Mouse (Mus musculus) frontal cortex, adult (tissue): Measurements from ENCODE around the gene Spaar.
"Not testable (repeated sequence)": the region's sequence is repeated elsewhere in the genome, so short reads cannot be mapped to it uniquely, and the experiment has no call there.

Source experiments
- ATAC-seq: cut with Nextera tagmentation; 2 replicates; pipeline ENCODE4 v1.9.2; 2017; ENCODE audit warnings: mild to moderate bottlenecking, moderate library complexity, mixed read lengths; ENCODE audit not compliant: low TSS enrichment

Spaar gene

DNA sequence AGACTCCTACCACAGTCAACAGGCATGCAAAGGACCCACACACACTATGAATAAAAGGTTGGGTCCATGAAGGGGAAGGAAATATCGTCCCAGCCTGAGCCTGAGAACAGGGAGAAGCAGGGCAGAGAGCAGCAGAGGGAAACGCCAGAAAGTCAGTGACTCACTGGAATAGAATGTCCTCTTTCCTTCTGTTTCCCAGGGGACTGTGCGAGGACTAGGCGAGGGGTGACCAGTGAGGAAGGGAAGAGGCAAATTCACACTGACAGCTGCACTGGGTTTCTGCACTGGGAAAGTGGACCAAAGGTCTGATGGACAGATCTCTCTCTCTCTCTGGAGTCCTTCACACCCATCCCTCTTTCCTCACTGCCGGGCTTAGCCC is 1.3 kb upstream of the Spaar start:
- no peak for ATAC-seq

DNA sequence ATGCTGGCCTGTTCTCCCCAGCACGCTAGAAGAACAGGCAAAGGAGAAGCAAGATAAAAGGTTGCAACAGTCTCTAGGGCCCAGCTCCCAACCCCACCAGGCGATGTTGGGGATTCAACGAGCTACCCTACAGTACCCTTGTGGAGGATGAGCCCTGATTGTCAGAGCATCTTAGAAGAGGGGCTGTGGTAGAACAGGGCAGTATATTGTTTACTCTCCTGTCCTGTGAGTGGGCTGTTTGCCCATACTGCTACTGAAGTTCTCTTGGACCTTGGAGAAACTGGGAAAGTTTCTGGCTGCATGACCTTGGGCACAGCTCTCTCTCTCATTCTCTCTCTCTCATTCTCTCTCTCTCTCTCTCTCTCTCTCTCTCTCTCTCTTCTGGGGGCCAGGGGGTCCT is 708 bp upstream of the Spaar start:
- no peak for ATAC-seq

DNA sequence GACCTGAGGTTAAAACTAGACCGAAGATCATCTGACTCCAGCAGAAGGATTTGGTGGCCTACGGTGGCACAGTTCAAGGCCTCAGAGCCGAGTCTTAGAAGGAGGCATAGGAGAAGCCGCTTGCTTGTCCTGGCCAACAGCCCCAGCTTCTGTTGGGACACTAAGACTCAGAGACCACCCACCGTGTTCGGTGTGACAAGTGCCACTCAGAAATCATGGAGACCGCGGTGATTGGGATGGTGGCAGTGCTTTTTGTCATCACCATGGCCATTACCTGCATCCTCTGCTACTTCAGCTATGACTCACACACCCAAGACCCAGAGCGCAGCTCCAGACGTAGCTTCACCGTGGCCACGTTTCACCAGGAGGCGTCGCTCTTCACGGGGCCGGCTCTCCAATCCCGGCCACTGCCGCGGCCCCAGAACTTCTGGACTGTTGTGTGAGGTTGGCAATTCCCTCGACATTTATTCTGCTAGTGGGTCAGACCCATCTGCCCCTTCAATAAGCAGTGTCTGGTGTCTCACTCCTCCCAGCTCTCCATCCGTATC is 990 bp downstream of the Spaar start:
- no peak for ATAC-seq

DNA sequence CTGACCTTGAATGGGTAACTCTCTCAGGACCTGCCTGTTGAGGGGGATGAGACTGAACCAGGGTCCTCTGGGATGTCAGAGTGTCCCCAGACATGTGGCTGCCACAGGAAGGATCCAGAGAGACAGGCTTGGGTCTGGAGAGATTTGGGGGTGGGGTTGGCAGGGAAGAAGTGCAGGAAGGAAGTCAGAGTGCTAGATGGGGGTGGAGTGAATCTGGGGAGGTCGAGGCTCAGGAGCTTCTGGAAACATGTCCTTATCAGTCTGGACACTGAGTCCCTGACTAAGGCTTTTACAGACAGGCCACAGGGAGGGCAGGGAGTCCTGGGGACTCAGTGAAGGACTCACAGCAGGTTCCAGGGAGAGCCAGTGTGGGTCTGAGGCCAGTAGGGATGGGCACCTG is 2.3 kb downstream of the Spaar start:
- ATAC-seq: no peak

DNA sequence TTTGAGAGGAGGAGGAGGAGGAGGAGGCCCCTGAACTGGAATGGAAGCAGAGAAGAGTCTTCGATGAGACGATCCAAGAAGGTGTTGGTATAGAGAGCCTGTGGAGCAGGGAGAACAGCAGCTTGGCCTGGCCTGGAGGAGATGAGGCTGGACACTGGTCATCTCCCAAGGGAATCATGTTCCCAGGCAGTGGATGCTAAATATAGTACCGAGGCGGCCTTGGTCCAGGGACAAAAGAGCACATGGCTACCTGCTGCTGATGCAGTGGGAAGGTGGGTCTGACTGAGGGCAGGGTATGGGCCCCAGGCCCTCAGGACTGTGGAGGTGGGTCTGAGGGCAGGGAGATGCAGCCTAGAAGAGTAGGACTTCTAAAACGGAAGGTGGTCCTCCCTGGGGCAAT is 3.4 kb downstream of the Spaar start:
- no peak for ATAC-seq

DNA sequence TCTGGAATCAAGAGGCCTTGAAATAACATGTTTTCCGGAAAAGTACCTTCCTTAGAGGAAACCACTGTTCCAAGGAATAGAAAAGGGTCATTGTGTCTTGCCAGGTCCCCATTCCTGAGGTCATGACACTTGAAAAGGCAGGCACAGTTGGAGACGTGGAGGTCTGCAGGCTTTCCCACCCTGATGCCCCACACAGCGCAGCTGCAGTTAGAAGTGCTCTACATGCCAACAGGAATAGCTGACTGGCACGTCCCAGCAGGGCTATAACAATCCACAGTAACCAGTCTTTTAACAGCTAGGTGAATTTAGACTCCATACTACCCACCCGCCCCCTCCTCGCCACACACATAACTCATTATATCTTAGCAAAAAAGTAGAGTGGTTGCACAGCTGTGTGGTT is 7.3 kb downstream of the Spaar start:
- ATAC-seq: no peak

DNA sequence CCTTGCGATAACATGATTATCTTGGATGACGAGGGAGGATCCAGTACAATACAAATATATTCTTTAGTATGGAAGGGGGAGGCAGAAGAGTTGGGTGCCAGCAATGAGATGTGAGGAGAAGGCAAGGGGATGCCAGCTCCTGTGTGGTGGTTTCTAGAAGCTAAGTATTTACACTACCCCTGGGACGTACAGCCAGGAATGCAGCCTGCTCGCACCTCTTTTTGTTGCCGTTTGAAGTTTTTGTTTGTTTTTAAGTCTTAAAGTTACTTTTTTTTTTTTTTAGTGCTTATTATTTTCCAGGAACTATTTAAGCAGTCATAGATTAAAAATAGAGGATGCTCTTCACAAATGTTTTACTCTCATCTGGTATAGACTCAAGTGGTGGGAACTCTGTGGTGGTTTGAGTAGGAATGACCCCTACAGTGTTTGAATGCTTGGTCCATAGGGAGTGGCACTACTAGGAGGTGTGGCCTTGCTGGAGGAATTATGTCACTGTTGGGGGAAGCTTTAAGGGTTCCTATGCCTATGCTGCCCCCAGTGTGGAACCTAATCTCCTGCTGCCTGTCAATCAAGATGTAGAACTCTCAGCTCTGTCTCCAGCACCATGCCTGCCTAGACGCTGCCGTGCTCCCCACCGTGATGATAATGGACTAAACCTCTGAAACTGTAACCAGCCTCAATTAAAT is 9.3 kb downstream of the Spaar start:
- no peak for ATAC-seq

DNA sequence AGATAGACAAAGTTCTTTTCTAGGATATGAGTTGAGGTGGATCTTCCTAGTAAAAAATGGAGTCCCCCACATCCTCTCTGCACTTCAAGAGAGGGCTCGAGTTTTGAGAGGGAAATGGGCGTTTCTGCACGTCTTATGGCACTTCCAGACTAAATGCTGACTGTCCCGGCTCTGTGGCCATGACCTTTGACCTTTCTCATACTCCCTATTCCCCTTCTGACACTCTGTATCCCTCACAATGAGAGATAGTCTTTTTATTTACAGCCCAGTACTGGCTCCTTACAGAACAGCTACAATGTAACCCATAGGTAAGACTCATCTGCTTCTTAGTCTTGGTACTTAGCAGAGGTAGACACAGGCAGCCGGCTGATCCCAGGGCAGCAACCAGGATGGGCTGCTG is 11.7 kb downstream of the Spaar start:
- ATAC-seq: no peak

DNA sequence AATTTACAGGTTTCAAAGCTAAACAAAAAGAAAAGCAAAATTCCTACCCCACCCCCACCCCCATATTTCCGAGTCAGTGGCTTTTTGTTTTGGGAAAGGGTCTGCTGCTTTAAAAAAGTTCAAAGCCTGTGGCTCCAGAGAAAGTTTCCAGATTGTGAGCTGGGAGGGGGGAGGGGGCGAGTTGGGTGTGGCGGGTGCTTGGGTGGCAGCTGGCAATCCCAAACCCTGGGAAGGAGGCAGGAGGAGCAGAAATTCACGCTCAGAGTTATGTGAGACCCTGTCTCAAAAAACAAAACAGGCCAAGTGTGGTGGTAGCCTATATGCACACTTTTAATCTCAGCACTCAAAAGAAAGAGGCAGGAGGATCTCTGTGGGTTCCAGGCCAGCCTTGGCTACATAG is 12.8 kb downstream of the Spaar start:
- no peak for ATAC-seq

DNA sequence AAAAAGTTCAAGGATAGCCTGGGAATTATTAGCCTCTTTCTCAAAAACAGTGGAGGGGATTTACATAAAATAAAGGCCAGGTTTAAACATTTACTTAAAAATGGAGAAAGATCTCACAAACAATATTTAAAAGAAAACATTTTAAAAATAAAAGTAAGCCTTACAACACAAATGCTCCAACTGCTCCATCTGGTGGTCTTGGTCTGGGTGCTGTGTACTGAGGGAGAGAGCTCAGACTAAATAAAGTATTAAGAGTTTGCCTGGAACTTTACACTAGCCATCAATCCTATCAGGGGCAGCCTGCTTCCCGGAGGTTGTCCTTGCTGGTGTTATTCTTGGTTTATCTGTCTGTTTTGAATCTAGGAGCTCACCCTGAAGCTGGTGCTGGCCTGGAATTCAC is 13.3 kb downstream of the Spaar start:
- ATAC-seq: no peak

DNA sequence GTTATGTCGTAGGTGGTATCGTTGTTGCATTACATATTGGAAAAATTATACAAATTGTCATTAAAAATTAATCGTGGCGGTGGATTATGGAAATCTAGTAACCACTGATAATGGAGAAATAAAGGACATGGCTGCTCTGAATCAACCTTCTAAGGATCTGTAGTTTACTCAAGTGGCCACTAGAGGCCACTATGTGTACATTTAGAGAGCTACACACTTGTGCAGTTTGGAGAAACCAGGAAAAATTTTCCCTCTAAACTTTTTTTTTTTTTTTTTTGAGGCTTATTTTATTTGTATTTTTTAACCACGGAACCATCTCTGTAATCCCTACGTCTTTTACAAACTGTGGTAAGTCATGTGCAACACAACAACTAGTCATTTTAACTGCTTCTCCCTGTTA is 15.4 kb downstream of the Spaar start:
- ATAC-seq: 0 out of 2 replicates have a peak, but pooled peaks have one; percentile 55

DNA sequence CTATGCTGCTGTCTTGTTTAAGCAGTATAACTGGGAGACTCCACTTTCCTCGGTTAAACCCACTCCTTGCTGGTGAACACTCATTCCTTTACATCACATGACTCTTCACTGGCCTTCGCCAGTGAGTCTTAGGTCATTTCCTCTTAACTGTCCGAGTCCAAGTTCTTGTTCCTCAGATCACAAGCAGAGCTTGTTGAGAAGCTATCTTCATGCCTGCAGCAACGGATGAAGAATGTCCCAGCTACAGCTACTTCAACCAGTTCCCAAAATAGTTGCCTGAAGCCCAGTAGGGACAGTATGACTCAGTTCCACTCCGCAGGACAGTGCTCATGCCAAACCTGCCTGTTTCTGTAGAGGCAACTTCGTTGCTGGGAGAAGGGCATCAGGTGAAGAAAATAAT is 27.4 kb downstream of the Spaar start:
- ATAC-seq: peak; percentile 52; the same call in 1 of the 2 replicates

DNA sequence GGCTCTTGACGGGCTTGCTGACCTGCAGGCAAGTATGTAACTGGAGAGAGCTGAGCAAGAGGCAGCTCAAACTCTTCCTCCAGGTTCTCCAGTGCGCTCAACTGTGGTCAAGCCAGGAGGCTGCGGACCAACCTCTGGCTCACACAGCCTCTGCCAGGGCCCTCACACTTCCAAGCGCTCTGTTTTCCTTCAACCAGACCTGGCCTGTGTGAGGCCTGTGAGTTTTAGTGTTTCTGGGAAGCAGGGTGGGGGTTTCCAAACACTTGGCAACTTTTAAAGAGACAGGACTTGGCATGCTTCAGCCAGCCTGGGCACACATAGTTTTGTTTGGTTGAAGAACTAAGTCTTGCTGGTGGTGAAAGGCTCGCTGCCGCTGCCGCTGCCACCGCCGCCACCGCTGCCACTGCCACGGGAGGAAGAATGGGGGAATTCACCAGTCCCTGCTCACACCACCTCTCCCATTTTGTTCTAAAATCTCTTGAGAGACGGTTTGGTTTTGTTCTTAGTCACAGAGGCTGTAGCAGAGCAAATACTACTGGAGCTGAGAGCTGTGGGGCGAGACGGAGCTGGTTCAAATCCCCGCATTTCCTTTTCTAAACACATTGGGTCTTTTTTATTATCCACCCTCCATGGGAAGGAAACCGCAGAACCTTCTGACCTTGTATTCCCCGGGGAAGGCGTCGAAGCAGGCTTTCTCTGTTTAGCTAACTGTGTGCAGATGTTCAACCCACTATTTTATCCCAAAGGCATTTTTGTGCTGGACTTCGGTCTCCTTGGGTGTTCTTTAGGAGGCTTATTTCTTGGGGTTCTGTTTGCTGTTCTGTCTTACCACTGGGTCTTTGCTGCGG is 30.0 kb downstream of the Spaar start:
- no peak; the same call in 1 of the 2 replicates for ATAC-seq

DNA sequence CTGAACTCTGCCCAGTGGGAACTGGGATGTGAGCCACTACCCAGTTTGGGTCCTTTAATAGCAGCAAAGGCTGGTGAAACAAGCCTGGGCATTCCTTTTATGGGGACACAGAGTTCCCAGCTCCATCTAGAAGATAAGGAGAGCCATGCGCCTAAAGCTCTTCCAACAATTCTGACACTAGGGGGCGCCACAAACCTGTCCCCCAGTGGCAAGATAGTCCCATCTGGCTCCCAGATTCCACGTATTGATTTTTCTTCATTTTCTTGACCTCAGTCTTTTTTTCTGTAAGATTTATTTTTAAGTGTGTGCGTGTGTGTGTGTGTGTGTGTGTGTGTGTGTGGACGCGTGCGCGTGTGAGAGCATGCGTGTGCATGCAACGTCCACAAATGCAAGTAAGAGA is 30.6 kb downstream of the Spaar start:
- no peak for ATAC-seq

DNA sequence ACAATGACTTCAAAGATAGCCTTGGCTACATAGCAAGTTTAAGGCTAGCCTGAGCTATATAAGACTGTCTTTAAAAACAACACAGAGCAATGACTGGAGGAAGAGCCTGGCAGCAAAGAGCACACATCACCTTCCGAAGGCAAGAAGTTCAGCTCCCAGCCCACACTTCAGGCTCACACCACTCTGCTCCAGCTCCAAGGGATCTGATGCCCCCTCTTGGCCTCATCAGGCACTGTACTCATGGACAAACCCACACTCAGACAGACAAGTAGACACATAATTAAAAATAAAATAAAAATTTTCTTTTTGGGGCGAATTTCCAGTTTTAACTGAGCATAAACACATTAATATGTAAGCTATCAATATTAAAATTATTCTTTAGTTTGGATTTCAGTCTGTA is 31.5 kb downstream of the Spaar start:
- no peak for ATAC-seq

DNA sequence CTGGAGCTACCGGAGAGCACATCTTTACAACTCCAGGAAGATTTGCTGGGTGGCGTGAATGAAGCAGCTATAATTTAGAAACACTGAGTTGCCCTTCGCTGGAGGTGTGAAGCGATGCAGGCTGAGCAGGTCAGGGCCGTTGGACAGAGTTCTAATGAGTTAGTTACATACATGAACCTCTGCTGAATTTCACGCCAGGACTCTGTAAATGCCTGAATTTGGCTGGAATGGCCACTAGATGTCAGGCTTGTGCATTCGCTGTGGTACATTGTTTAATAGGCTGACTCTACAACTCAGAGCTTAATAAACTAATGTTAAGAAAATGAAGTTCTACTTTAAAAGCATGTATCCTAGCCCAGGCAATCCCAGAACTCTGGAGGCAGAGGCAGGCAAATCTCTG is 33.6 kb downstream of the Spaar start:
- ATAC-seq: peak; percentile 72; the same call in 1 of the 2 replicates

DNA sequence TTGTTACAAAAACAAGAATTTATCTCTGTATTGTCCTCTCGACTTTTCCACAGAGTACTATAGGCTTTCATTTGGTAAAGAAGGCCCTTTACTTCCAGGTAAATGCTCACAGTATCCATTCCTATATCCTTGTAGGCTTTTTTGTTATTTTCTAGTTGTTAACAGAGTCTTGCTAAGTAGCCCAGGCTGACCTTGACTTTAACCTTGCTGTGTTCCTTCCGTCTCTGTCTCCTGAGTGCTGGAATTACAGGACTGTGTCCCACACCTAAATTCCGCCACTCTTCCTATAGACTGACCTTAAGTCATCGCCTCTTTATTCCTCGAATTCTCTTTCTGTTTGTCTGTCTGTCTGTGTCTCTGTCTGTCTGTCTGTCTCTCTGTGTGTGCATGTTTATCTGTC is 38.5 kb downstream of the Spaar start:
- ATAC-seq: no peak

DNA sequence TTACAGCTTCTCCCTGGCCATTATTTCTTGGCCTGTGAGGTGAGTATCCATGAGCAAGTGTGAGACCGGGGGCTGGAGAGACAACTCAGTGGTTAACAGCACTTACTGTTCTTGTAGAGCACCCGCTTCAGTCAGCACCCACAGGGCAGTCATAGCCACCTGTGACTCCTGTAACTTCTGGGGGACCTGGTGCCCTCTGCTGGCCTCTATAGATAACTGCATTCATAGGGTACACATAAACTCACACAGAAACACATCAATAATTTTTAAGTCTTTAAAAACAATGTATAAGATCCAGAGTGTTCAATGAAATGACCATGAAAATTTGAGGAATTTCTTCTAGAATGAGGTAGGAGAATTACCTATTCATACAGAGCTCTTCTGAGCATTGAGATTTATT is 39.5 kb downstream of the Spaar start:
- no peak for ATAC-seq

DNA sequence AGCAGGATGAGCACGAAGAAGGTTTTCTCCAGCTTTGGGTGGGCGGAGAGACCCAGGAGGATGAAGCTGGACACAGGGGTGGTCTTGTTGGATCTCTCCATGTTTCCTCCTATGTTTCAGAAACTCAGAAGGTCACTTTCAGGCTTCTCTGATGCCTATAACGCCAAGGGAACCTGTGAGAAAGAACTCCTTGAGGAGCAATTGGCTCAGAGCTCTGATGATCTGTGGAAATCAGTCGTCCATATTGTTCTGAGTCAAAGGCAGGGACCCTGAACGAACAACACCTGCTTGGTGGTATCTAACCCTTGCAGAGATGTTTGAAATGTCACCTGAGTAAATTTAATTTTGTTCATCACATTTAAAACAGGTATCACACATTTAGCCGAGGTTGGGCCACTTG is 41.1 kb downstream of the Spaar start, which contains the start of gene Olfr159:
TSS of gene Olfr159 (minus strand) at position 101 of the 400 bp plus-strand sequence.
- no peak for ATAC-seq

DNA sequence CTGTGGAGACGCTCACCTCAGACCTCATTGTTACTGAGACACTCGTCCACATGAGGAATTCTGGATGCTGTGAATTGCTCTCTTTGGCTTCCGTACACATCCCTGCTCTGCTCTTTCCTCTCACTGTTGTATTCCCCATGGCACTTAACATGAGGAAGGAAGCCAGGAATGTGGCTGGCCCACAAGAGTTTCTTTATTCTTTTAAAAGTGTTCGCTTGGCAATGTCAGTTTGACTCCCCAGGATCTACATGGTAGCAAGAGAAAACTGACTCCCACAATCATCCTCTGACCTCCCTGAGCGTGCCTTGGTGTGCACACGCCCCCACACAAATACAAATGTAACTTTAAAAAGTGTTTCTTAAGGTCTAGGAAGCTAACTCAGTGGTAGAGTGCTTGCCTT is 41.8 kb downstream of the Spaar start:
- ATAC-seq: no peak

DNA sequence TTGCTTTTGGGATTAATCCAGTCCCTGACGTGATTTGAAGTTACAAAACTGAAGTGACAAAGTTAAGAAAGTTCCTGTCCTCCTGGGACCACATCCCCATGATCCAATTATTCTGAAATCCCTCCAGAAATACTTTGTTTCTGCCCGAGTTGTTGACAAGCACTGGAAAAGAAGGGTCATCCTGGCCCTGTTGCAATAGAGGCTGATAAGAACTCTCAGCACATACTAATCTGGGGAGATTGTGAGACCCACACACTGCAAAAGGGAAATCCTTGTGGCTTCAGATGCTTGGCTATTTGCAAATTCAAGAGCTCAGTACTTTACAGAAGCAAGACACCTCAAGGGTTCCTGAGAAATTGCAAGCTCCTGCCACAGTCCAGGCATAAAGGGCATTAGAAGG is 42.5 kb downstream of the Spaar start:
- no peak for ATAC-seq

DNA sequence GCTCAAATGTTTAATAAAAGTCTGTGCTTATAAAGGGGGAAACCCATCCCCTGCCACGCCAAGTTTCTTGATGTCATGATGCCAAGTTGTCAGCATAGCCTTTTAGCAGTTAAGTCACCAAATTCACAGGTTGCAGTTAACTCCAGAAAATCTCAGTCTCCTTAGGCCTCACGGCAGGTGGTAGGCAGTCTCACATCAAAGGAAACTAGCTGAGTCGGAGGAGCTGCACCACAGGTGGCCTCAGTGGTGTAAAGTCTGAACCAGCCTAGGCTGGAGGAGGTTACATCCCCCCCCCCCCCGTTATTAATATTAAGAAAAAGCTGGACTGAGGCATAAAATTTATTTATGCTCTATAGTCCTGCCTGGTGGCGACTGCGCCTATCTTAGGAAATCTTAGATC is 65.5 kb downstream of the Spaar start:
- no peak for ATAC-seq

DNA sequence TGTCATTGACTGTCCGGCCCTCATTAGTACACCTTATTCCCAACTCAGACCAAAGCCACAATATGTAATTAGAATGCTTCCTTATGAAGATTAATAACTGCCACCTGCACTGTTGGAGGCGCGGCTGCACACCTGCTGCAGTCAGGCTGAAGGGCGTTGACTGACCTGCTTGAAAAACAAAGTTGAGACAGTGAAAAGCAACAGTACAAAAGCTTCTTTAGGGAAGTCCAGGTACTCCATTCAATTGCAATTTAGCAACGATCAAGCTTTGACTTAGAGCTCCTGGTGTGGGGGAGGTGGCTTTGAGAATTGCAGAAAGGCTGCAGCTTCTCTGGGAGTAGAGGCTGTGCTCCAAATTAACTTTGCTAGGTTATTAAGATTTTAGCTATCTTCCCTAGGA is 66.0 kb downstream of the Spaar start:
- not testable (repeated sequence) for ATAC-seq
